Mouse (Mus musculus) MEL (cell line): Measurements from ENCODE around the gene Adck2.

Source experiments
- CTCF ChIP-seq, 3 experiments: IDR thresholded peaks in 2 of 3; conservative IDR thresholded peaks in 1 of 3; 2 replicates each; pipeline ENCODE4 v1.5.1; 2011 to 2012; ENCODE audit warnings: low read length in 3 of 3, low read depth in 2 of 3, mild to moderate bottlenecking in 2 of 3, improper control_type of control experiment in 1 of 3, inconsistent platforms in 1 of 3, mixed read lengths in 1 of 3, moderate library complexity in 1 of 3; ENCODE audit not compliant: control insufficient read depth in 1 of 3, insufficient read depth in 1 of 3, poor library complexity in 1 of 3, severe bottlenecking in 1 of 3
- MAZ ChIP-seq: IDR thresholded peaks from 2 replicates; pipeline ENCODE4 v1.6.1; 2012; ENCODE audit warnings: low read depth, mild to moderate bottlenecking, inconsistent platforms, low read length, improper control_type of control experiment
- TAL1 ChIP-seq: IDR thresholded peaks from 2 replicates; pipeline ENCODE4 v1.6.1; 2012; ENCODE audit warnings: mild to moderate bottlenecking, inconsistent platforms, low read length, moderate library complexity, mixed read lengths

GRCm38 (mm10) chr6:39542631-39543597, 30.8 kb upstream of the Adck2 start:
- TF ChIP-seq MAZ, result no peak
- no peak for TF ChIP-seq TAL1
- no peak for TF ChIP-seq CTCF (IDR thresholded peaks at IDR 0.05 in 2 of 3, conservative IDR thresholded peaks at IDR 0.05 in 1 of 3; ENCODE audit: control insufficient read depth in 1 of 3, insufficient read depth in 1 of 3, low read depth in 2 of 3, low read length in 3 of 3, poor library complexity in 1 of 3, severe bottlenecking in 1 of 3)
